Mouse (Mus musculus) activated CD4-positive, CD25-positive, alpha-beta regulatory T cell, adult 9 weeks (primary cell): ENCODE results near the gene Map1b. TPM values are rescaled to one million over a fixed set of nuclear protein-coding genes. Genes with fewer than 3 reads are reported as not detected.

Experiments
- polyA plus RNA-seq: library from polyadenylated mRNA; unstranded; fragments of 100-300 nt; shearing (Covaris generic); gene quantifications from one replicate; pipeline ENCODE4 v1.2.1, GENCODE M21; 2017

The Map1b gene
- polyA plus RNA-seq, result 0.31 TPM

GRCm38 (mm10) chr13:99516448-99516881 is at the start of gene Map1b:
TSS of gene Map1b (minus strand) at chr13:99516540.

Other genes with a start within 250 kb of the Map1b start
- 69.8 TPM for gene Ptcd2, start 171.8 kb downstream of the Map1b start, polyA plus RNA-seq
- 22.7 TPM for gene Mrps27, start 171.8 kb downstream of the Map1b start, polyA plus RNA-seq